Mouse (Mus musculus) inflammation-experienced regulatory T-cells, adult 16 weeks (primary cell): Measurements from ENCODE around the gene Crygb. TPM values are rescaled to one million over a fixed set of nuclear protein-coding genes. Genes with fewer than 3 reads are reported as not detected.

ENCODE experiments used
- polyA plus RNA-seq: library from polyadenylated mRNA; unstranded; fragments of 100-300 nt; shearing (Covaris generic); gene quantifications from one replicate; pipeline ENCODE4 v1.2.1, GENCODE M21; 2017

Crygb gene
- polyA plus RNA-seq, result not detected

DNA sequence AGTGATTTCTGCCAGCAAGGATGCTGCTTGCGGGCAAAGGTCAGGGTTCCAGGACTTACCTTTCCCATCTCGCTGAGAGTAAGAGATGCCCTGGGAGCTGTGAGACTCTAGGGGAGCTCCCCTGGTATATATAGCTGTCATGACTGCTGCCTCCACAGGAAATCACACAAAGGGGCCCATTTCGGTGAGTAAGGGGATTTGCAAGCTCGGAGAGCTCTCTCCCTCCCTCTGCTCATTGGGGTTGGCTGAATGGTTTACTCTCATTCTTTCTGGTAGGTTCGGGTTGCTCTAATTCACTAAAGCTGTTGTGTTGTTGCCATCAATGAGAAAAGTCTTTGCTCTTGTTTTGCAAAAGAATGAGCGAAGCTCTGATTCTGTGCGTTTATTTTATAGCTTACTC is at the start of gene Crygb:
Gene Crygb, minus strand, starts transcription at position 101 of the 400 bp plus-strand sequence.

GRCm38 (mm10) chr1:65122574-65123372 is 40.7 kb upstream of the Crygb start, which contains the start of gene D630023F18Rik:
Gene D630023F18Rik (minus strand): TSS chr1:65123214.

GRCm38 (mm10) chr1:65119438-65119837 is 37.4 kb upstream of the Crygb start, which contains the start of gene Gm28845:
Gene Gm28845 (minus strand): TSS chr1:65119558.

GRCm38 (mm10) chr1:65103273-65103672 is 21.2 kb upstream of the Crygb start, which contains the start of gene Cryga:
Gene Cryga (minus strand): TSS chr1:65103373.

DNA sequence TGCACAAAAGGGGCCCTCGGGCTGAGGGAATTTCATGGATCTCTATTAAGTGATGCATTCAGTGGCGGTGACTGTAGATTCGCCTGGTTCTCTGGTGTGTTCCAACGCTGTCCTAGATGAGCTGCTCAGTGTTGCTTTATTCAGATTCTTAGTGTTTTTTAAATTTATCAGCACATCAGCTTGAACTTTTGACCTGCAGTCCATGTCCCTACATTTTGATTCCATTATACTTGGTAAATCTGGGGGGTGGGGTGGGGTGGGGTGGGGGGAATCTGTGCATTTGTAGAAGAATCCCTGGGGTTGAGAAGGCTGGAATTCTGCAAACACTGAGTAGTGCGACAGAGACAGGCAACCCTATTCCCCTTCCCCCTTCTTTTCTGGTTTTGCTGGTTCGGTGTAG is 8.5 kb downstream of the Crygb start, which contains the start of gene Crygc:
Gene Crygc, minus strand, starts transcription at position 101 of the 400 bp plus-strand sequence.

GRCm38 (mm10) chr1:65063352-65063751 is 18.7 kb downstream of the Crygb start, which contains the start of gene Crygd:
Gene Crygd (minus strand): TSS chr1:65063452.

DNA sequence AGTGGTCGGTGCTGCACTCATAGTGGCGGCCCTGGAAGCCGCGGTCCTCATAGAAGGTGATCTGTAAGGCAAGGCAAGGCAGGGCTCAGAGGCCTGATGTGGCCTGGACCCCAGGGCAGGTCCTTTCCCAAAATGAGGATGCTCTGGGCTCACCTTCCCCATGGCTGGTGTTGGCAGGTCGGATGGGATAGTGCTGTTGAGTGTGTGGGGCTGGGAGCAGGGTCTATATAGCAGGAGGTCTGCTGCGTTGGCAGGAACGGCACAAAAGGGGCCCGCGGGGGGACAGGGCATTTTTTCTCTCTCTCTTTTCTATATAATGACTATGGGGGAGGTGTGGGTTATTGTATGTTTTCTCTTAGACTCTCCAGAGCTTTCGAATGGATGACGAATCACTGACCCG is 31.1 kb downstream of the Crygb start, which contains the start of gene Cryge:
Gene Cryge, minus strand, starts transcription at position 198 of the 400 bp plus-strand sequence.

GRCm38 (mm10) chr1:65032641-65033040 is 49.4 kb downstream of the Crygb start, which contains the start of gene Akr1cl:
Gene Akr1cl (minus strand): TSS chr1:65032759.

Other genes starting within 250 kb of the Crygb start
- gene Plekhm3, start 125.5 kb downstream of the Crygb start, polyA plus RNA-seq, result 14.8 TPM
- gene Akr1cl, start 49.5 kb downstream of the Crygb start, polyA plus RNA-seq, result 0.23 TPM
- not detected for gene Cryge, start 31.1 kb downstream of the Crygb start, polyA plus RNA-seq
- gene Crygd, start 18.8 kb downstream of the Crygb start, polyA plus RNA-seq, result not detected
- gene Crygc, start 8.6 kb downstream of the Crygb start, polyA plus RNA-seq, result not detected
- gene Cryga, start 21.1 kb upstream of the Crygb start, polyA plus RNA-seq, result not detected
- not detected for gene Gm28845, start 37.3 kb upstream of the Crygb start, polyA plus RNA-seq
- not detected for gene D630023F18Rik, start 40.9 kb upstream of the Crygb start, polyA plus RNA-seq
- gene Idh1, start 104.2 kb upstream of the Crygb start, polyA plus RNA-seq, result 16.9 TPM
- gene Pikfyve, start 104.4 kb upstream of the Crygb start, polyA plus RNA-seq, result 32.1 TPM
- gene Pth2r, start 199.8 kb upstream of the Crygb start, polyA plus RNA-seq, result not detected